Mouse (Mus musculus): ENCODE data around the gene Dlg1. TPM values are rescaled to one million over a fixed set of nuclear protein-coding genes. Genes with fewer than 3 reads are reported as not detected.

Gene Dlg1
- total RNA-seq, 1 experiment = 70.3 TPM

GRCm38 (mm10) chr16:31878052-31878451, 214.8 kb downstream of the Dlg1 start:
- Histone ChIP-seq H3K4me1 (ENCODE audit: control insufficient read depth in 2 of 2, insufficient read depth in 2 of 2, low read length in 2 of 2, poor library complexity in 1 of 2) (peaks cover 0 to 2% of the 10 kb centered on the region in 2 experiments; a peak in 1 of 4 replicates), H3K9ac (ENCODE audit: insufficient read depth, low read depth, low read length, poor library complexity, severe bottlenecking) (no peak overlapping the region), H3K36me3 (ENCODE audit: control insufficient read depth, insufficient read depth, low read length, poor library complexity, severe bottlenecking) (peaks cover 4% of the 10 kb centered on the region; the same call in 1 of the 2 replicates), H3K27ac (ENCODE audit: insufficient read depth, low read depth, low read length, poor library complexity, severe bottlenecking) (no peak overlapping the region), H3K4me3 (ENCODE audit: insufficient read depth in 1 of 2, low read depth in 1 of 2, low read length in 2 of 2, poor library complexity in 1 of 2, severe bottlenecking in 1 of 2) (no peak overlapping the region), H3K9me3 (ENCODE audit: control insufficient read depth, insufficient read depth, low read depth, low read length) (no peaks in the 10 kb centered on the region)
- no peak for DNase-seq (ENCODE audit: low read depth, low spot score)
- no peak for TF ChIP-seq ZC3H11A (IDR thresholded peaks at IDR 0.05; ENCODE audit: borderline replicate concordance, low read depth, low read length)
- in situ Hi-C loops (cut with MboI; ENCODE audit: low sequenced_read_pairs in 2 of 2, unreplicated experiment in 2 of 2) = no loop called here

- Histone ChIP-seq H3K9me3 (ENCODE audit: control insufficient read depth, insufficient read depth, low read depth, low read length) (no peaks in the 10 kb centered on the region), H3K27ac (ENCODE audit: insufficient read depth, low read depth, low read length, poor library complexity, severe bottlenecking) (no peak within 1 kb of the TSS), H3K4me3 (ENCODE audit: insufficient read depth in 1 of 2, low read depth in 1 of 2, low read length in 2 of 2, poor library complexity in 1 of 2, severe bottlenecking in 1 of 2) (peak within 1 kb of the TSS; percentile 9 to 21; a peak in 2 of 4 replicates), H3K4me1 (ENCODE audit: control insufficient read depth in 2 of 2, insufficient read depth in 2 of 2, low read length in 2 of 2, poor library complexity in 1 of 2) (peaks cover 0 to 6% of the 10 kb centered on the region in 2 experiments; a peak in 1 of 4 replicates), H3K9ac (ENCODE audit: insufficient read depth, low read depth, low read length, poor library complexity, severe bottlenecking) (no peak within 1 kb of the TSS; the same call in 1 of the 2 replicates), H3K36me3 (ENCODE audit: control insufficient read depth, insufficient read depth, low read length, poor library complexity, severe bottlenecking) (peaks cover 4% of the 10 kb centered on the region; the same call in 1 of the 2 replicates)
- TF ChIP-seq CHD2 (IDR thresholded peaks at IDR 0.05; ENCODE audit: low read depth, low read length) (no peak), ZNF384 (IDR thresholded peaks at IDR 0.05; ENCODE audit: low read depth, low read length) (no peak)
- in situ Hi-C loops (cut with MboI; ENCODE audit: low sequenced_read_pairs in 2 of 2, unreplicated experiment in 2 of 2) = no loop called here
- no peak for DNase-seq (ENCODE audit: low read depth, low spot score)
These were observed 215.5 kb downstream of the Dlg1 start, which contains the start of gene Meltf for GRCm38 (mm10) chr16:31878573-31879257. Gene Meltf (plus strand): TSS chr16:31878810.

- no peak for TF ChIP-seq CHD2 (IDR thresholded peaks at IDR 0.05; ENCODE audit: low read depth, low read length)
- TF ChIP-seq ZNF384 (IDR thresholded peaks at IDR 0.05; ENCODE audit: low read depth, low read length) = no peak
- no peak for TF ChIP-seq MAFK (IDR thresholded peaks at IDR 0.05; ENCODE audit: insufficient read depth, low read depth, low read length)
- no peak for TF ChIP-seq ZC3H11A (IDR thresholded peaks at IDR 0.05; ENCODE audit: borderline replicate concordance, low read depth, low read length)
- TF ChIP-seq HCFC1 (IDR thresholded peaks at IDR 0.05; ENCODE audit: borderline replicate concordance, insufficient read depth, low read length) = no peak
- in situ Hi-C loops (cut with MboI; ENCODE audit: low sequenced_read_pairs in 2 of 2, unreplicated experiment in 2 of 2) = no loop called here
- Histone ChIP-seq H3K4me3 (ENCODE audit: insufficient read depth in 1 of 2, low read depth in 1 of 2, low read length in 2 of 2, poor library complexity in 1 of 2, severe bottlenecking in 1 of 2) (no peak overlapping the region), H3K4me1 (ENCODE audit: control insufficient read depth in 2 of 2, insufficient read depth in 2 of 2, low read length in 2 of 2, poor library complexity in 1 of 2) (peaks cover 3 to 9% of the 10 kb centered on the region in 2 experiments; a peak in 2 of 4 replicates), H3K27ac (ENCODE audit: insufficient read depth, low read depth, low read length, poor library complexity, severe bottlenecking) (no peak overlapping the region), H3K36me3 (ENCODE audit: control insufficient read depth, insufficient read depth, low read length, poor library complexity, severe bottlenecking) (no peaks in the 10 kb centered on the region), H3K9me3 (ENCODE audit: control insufficient read depth, insufficient read depth, low read depth, low read length) (no peaks in the 10 kb centered on the region), H3K9ac (ENCODE audit: insufficient read depth, low read depth, low read length, poor library complexity, severe bottlenecking) (no peak overlapping the region)
- no peak for DNase-seq (ENCODE audit: low read depth, low spot score)
These were observed 217.1 kb downstream of the Dlg1 start for GRCm38 (mm10) chr16:31880146-31880840.

GRCm38 (mm10) chr16:31882381-31882908, 219.2 kb downstream of the Dlg1 start:
- no peaks in the 10 kb centered on the region for H3K9me3 ChIP-seq (ENCODE audit: control insufficient read depth, insufficient read depth, low read depth, low read length)
- peaks cover 7 to 14% of the 10 kb centered on the region in 2 experiments; a peak in 2 of 4 replicates for H3K4me1 ChIP-seq (ENCODE audit: control insufficient read depth in 2 of 2, insufficient read depth in 2 of 2, low read length in 2 of 2, poor library complexity in 1 of 2)
- H3K9ac ChIP-seq (ENCODE audit: insufficient read depth, low read depth, low read length, poor library complexity, severe bottlenecking) = no peak overlapping the region
- no peaks in the 10 kb centered on the region for H3K36me3 ChIP-seq (ENCODE audit: control insufficient read depth, insufficient read depth, low read length, poor library complexity, severe bottlenecking)
- in situ Hi-C loops (cut with MboI; ENCODE audit: low sequenced_read_pairs in 2 of 2, unreplicated experiment in 2 of 2) = no loop called here
- H3K4me3 ChIP-seq (ENCODE audit: insufficient read depth in 1 of 2, low read depth in 1 of 2, low read length in 2 of 2, poor library complexity in 1 of 2, severe bottlenecking in 1 of 2) = no peak overlapping the region
- DNase-seq (ENCODE audit: low read depth, low spot score) = no peak
- TF ChIP-seq ZC3H11A (IDR thresholded peaks at IDR 0.05; ENCODE audit: borderline replicate concordance, low read depth, low read length) (no peak), HCFC1 (IDR thresholded peaks at IDR 0.05; ENCODE audit: borderline replicate concordance, insufficient read depth, low read length) (no peak), ZNF384 (IDR thresholded peaks at IDR 0.05; ENCODE audit: low read depth, low read length) (no peak), CHD2 (IDR thresholded peaks at IDR 0.05; ENCODE audit: low read depth, low read length) (no peak), MAFK (IDR thresholded peaks at IDR 0.05; ENCODE audit: insufficient read depth, low read depth, low read length) (no peak)
- H3K27ac ChIP-seq (ENCODE audit: insufficient read depth, low read depth, low read length, poor library complexity, severe bottlenecking) = no peak overlapping the region

All from ES-E14 (cell line).